Mouse (Mus musculus): Measurements from ENCODE around the gene Il3ra. TPM values are rescaled to one million over a fixed set of nuclear protein-coding genes. Genes with fewer than 3 reads are reported as not detected.

Gene Il3ra
- total and polyA plus RNA-seq, 2 experiments from 2014 or later = 4.0 to 11.3 TPM

DNA sequence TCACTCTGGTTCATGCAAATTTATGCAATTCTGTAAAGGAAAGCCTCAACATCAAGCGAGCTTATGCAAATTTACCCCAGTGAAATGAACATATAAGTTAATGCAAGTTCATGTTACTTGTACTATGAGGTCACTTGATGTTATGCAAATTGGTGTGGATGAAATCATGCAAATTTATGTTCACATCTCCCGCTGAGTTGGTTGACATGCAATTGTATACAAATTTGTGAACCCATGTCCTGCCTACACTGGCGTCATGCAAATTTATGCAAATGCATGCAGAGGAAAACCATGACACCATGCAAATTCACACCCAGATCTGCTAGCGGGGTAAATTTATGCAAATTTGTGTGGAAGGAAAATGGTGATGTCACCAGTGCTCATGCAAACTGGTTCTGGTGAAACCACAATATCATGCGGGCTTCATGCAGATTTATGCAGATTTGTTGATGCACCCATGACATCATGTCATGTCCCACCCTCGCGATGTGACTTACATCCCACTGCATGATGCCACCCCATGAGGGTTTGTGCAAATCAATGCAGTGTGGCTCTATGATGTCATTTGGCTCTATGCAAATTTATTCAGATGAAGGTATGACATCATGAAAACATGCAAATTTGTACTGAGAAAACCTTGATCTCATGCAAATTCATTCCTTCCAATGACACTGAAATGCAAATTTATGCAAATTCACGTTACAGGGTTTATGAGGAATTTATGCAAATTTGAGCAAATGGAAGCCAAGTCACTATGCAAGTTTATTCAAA lies 7.8 kb downstream of the Il3ra start:
- Histone ChIP-seq H3K9ac (replicated peaks; ENCODE audit: low read length, poor library complexity, severe bottlenecking) (no peak overlapping the region), H3K4me1 (ENCODE audit: insufficient read depth, low read length) (no peaks in the 10 kb centered on the region), H3K27me3 (ENCODE audit: insufficient read depth, low read length) (no peaks in the 10 kb centered on the region), H3K4me2 (ENCODE audit: low read depth, low read length, poor library complexity, severe bottlenecking) (no peak overlapping the region), H3K36me3 (ENCODE audit: insufficient read depth, low read length) (no peaks in the 10 kb centered on the region), H3K4me3 (ENCODE audit: low read depth, low read length) (no peak overlapping the region), H3K9me3 (ENCODE audit: low read length) (peaks cover 24% of the 10 kb centered on the region; the same call in 1 of the 2 replicates), H3K27ac (ENCODE audit: low read depth, low read length) (no peak overlapping the region)
- DNase-seq (ENCODE audit: low spot score) (no peak), ATAC-seq (ENCODE audit: low FRiP score) (peak; percentile 24)
- TF ChIP-seq CTCF (IDR thresholded peaks at IDR 0.05) = no peak
- 78% methylated on average over 8 of the region's 8 CpGs for WGBS

GRCm38 (mm10) chr14:14354511-14355359 lies 8.7 kb downstream of the Il3ra start:
- no peak overlapping the region for H3K4me3 ChIP-seq (ENCODE audit: low read depth, low read length)
- peaks cover 17% of the 10 kb centered on the region; the same call in 1 of the 2 replicates for H3K9me3 ChIP-seq (ENCODE audit: low read length)
- H3K4me2 ChIP-seq (ENCODE audit: low read depth, low read length, poor library complexity, severe bottlenecking) = no peak overlapping the region
- no peak overlapping the region for H3K9ac ChIP-seq (replicated peaks; ENCODE audit: low read length, poor library complexity, severe bottlenecking)
- no peaks in the 10 kb centered on the region for H3K27me3 ChIP-seq (ENCODE audit: insufficient read depth, low read length)
- TF ChIP-seq CTCF (IDR thresholded peaks at IDR 0.05) = no peak
- no peak overlapping the region for H3K27ac ChIP-seq (ENCODE audit: low read depth, low read length)
- 78% methylated on average over 13 of the region's 13 CpGs for WGBS
- no peaks in the 10 kb centered on the region for H3K36me3 ChIP-seq (ENCODE audit: insufficient read depth, low read length)
- no peaks in the 10 kb centered on the region for H3K4me1 ChIP-seq (ENCODE audit: insufficient read depth, low read length)
- DNase-seq (ENCODE audit: low spot score) (no peak), ATAC-seq (ENCODE audit: low FRiP score) (no peak)

DNA sequence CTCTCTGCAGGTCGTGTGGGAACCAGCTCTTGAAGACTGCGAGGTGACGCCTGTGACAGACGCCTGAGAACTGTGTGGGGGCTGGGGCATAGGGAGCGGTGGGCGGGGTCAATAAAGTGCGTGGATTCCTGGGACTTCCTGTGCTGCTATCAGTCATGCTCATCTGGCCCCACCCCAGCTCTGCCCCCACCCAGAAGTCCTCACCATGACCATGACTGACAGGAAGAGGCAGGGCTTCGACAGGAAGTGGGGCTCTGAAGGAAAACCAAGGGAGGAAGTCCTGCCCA lies 9.2 kb downstream of the Il3ra start:
- no peak overlapping the region for H3K9ac ChIP-seq (replicated peaks; ENCODE audit: low read length, poor library complexity, severe bottlenecking)
- H3K4me2 ChIP-seq (ENCODE audit: low read depth, low read length, poor library complexity, severe bottlenecking) = no peak overlapping the region
- no peak for ATAC-seq (ENCODE audit: low FRiP score)
- no peaks in the 10 kb centered on the region for H3K4me1 ChIP-seq (ENCODE audit: insufficient read depth, low read length)
- no peaks in the 10 kb centered on the region for H3K27me3 ChIP-seq (ENCODE audit: insufficient read depth, low read length)
- H3K4me3 ChIP-seq (ENCODE audit: low read depth, low read length) = no peak overlapping the region
- peaks cover 11% of the 10 kb centered on the region; the same call in 1 of the 2 replicates for H3K9me3 ChIP-seq (ENCODE audit: low read length)
- WGBS = 95% methylated on average over 8 of the region's 8 CpGs
- no peak overlapping the region for H3K27ac ChIP-seq (ENCODE audit: low read depth, low read length)
- no peaks in the 10 kb centered on the region for H3K36me3 ChIP-seq (ENCODE audit: insufficient read depth, low read length)
- TF ChIP-seq CTCF (IDR thresholded peaks at IDR 0.05) = no peak
- DNase-seq (ENCODE audit: low spot score) = no peak

DNA sequence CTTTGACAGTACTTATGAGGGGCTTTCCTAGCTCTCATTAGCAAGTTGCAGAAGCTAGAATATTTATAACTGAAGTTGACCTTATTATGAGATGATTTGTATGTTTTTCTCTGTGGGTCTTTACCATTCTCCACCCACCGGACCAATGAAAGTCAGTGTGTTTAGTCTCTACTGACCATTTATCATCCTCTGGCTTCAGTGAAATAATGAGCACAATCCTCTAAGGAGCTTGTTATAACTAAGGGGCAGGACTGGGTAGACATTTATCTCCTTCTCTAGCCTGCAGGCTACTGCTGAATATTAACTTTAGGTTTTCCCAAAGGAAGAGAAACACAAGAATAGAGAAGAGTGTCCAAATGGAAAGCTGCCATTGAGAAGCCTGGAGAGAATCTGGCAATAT lies 49.5 kb downstream of the Il3ra start:
- 0 out of 2 replicates have a peak, but pooled peaks have one; percentile 20 for ATAC-seq (ENCODE audit: low FRiP score)
- Histone ChIP-seq H3K36me3 (ENCODE audit: insufficient read depth, low read length) (no peaks in the 10 kb centered on the region), H3K9ac (replicated peaks; ENCODE audit: low read length, poor library complexity, severe bottlenecking) (no peak overlapping the region), H3K4me2 (ENCODE audit: low read depth, low read length, poor library complexity, severe bottlenecking) (no peak overlapping the region), H3K9me3 (ENCODE audit: low read length) (no peaks in the 10 kb centered on the region), H3K27ac (ENCODE audit: low read depth, low read length) (no peak overlapping the region), H3K4me3 (ENCODE audit: low read depth, low read length) (no peak overlapping the region), H3K27me3 (ENCODE audit: insufficient read depth, low read length) (no peaks in the 10 kb centered on the region), H3K4me1 (ENCODE audit: insufficient read depth, low read length) (no peaks in the 10 kb centered on the region)
- peak; percentile 6 for DNase-seq (ENCODE audit: low spot score)
- 72% methylated on average over 1 of the region's 1 CpGs for WGBS
- no peak for TF ChIP-seq CTCF (IDR thresholded peaks at IDR 0.05)

- TF ChIP-seq CTCF (IDR thresholded peaks at IDR 0.05) = no peak
- no peak within 1 kb of the TSS for H3K4me3 ChIP-seq (ENCODE audit: low read depth, low read length)
- DNase-seq (ENCODE audit: low spot score) (no peak), ATAC-seq (ENCODE audit: low FRiP score) (no peak)
- no peak within 1 kb of the TSS for H3K4me2 ChIP-seq (ENCODE audit: low read depth, low read length, poor library complexity, severe bottlenecking)
- no peaks in the 10 kb centered on the region for H3K9me3 ChIP-seq (ENCODE audit: low read length)
- H3K27ac ChIP-seq (ENCODE audit: low read depth, low read length) = no peak within 1 kb of the TSS
- 83% methylated on average over 2 of the region's 2 CpGs for WGBS
- no peaks in the 10 kb centered on the region for H3K4me1 ChIP-seq (ENCODE audit: insufficient read depth, low read length)
- H3K36me3 ChIP-seq (ENCODE audit: insufficient read depth, low read length) = no peaks in the 10 kb centered on the region
- no peak within 1 kb of the TSS for H3K9ac ChIP-seq (replicated peaks; ENCODE audit: low read length, poor library complexity, severe bottlenecking)
- H3K27me3 ChIP-seq (ENCODE audit: insufficient read depth, low read length) = no peaks in the 10 kb centered on the region
Observed at GRCm38 (mm10) chr14:14400998-14401397, 54.9 kb downstream of the Il3ra start, which contains the start of gene Olfr721-ps1. Gene Olfr721-ps1, plus strand, starts transcription at chr14:14401298.

Other genes with a start within 250 kb of the Il3ra start
- 131 and 166 TPM in 2 replicates for gene Psmd6, start 225.3 kb upstream of the Il3ra start, total RNA-seq (2014; rRNA removed)
- 225 and 233 TPM in 2 replicates for gene Psmd6, start 225.3 kb upstream of the Il3ra start, polyA plus RNA-seq (2015; fragmentation: Nextera tagmentation; extraction: Ambion mirVana)
- not detected in 2 replicates for gene Olfr720, start 159.4 kb upstream of the Il3ra start, total RNA-seq (2014; rRNA removed)
- not detected in 2 replicates for gene Olfr720, start 159.4 kb upstream of the Il3ra start, polyA plus RNA-seq (2015; fragmentation: Nextera tagmentation; extraction: Ambion mirVana)
- not detected in 2 replicates for gene Olfr31, start 23.4 kb upstream of the Il3ra start, total RNA-seq (2014; rRNA removed)
- 0.12 TPM in 1 of 2 replicates, not detected in the other for gene Olfr31, start 23.4 kb upstream of the Il3ra start, polyA plus RNA-seq (2015; fragmentation: Nextera tagmentation; extraction: Ambion mirVana)
- not detected in 2 replicates for gene Olfr721-ps1, start 55.0 kb downstream of the Il3ra start, total RNA-seq (2014; rRNA removed)
- gene Olfr721-ps1, start 55.0 kb downstream of the Il3ra start, polyA plus RNA-seq (2015; fragmentation: Nextera tagmentation; extraction: Ambion mirVana) = not detected in 2 replicates

Data from midbrain, postnatal 0 days (tissue).